Mouse (Mus musculus): ENCODE results near the gene Zdhhc7.

DNA sequence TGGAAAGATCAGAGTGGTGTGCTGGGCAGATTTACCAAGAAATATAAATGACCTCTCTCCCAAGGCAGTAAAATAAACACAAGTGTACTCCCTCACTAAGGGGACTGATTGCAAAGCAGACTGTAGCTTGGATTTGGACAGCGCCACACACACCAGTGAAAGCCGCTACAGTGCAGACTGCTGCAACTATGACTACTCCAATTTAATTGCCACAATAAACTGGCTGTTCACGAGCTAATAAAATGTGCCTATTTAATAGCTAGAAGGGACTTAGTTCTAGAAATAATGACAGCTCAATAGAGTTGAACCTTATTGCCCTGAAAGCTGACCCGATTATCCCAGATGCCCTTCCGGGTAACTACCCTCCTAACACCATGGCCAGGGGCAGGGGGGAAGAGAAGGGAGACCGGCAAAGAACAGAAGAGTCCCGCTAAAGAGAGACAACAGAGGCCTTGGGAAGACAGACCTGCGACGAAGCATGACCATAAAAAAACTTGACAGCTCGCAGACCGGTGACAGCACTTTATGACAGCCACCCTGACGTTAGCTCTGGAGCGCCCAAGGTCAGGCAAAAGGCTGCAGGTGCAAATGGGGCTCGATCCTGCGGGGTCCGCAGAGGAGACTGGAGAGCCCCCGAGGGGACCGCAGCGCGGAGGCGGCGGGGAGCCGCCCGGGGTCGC lies 754 bp downstream of the Zdhhc7 start:
- no peak for TF ChIP-seq CTCF (IDR thresholded peaks at IDR 0.05; ENCODE audit: low read depth)
- no peak for TF ChIP-seq EP300 (optimal IDR thresholded peaks at IDR 0.05)
